Mouse (Mus musculus) heart, embryonic 13.5 days (tissue): Measurements from ENCODE around the gene Diaph3. TPM values are rescaled to one million over a fixed set of nuclear protein-coding genes. Genes with fewer than 3 reads are reported as not detected.

Source experiments
- ATAC-seq: fragments of 200-750 bp; cut with Nextera tagmentation; 2 replicates; pipeline ENCODE4 v1.8.0; 2017; ENCODE audit warnings: moderate TSS enrichment; ENCODE audit not compliant: insufficient number of reproducible peaks, low FRiP score, low TSS enrichment; ENCODE audit errors: extremely low read depth
- H3K27ac ChIP-seq: fragments of 300-500 bp; sonication (generic); replicated peaks from 2 replicates; pipeline ENCODE4 v1.5.1; 2015; ENCODE audit warnings: moderate library complexity, mild to moderate bottlenecking, inconsistent platforms
- H3K27me3 ChIP-seq: fragments of 300-500 bp; sonication (generic); replicated peaks from 2 replicates; pipeline ENCODE4 v1.6.1; 2015; ENCODE audit warnings: mild to moderate bottlenecking, inconsistent platforms
- H3K36me3 ChIP-seq: fragments of 300-500 bp; sonication (generic); 2 replicates; pipeline ENCODE4 v1.6.1; 2015; ENCODE audit warnings: mild to moderate bottlenecking, inconsistent platforms
- H3K4me1 ChIP-seq: fragments of 300-500 bp; sonication (generic); 2 replicates; pipeline ENCODE4 v1.6.1; 2015; ENCODE audit warnings: inconsistent platforms
- H3K4me2 ChIP-seq: fragments of 300-500 bp; sonication (generic); 2 replicates; pipeline ENCODE4 v1.6.1; 2015; ENCODE audit warnings: inconsistent platforms, mild to moderate bottlenecking, moderate library complexity
- H3K4me3 ChIP-seq: fragments of 300-500 bp; sonication (generic); 2 replicates; pipeline ENCODE4 v1.5.1; 2015; ENCODE audit warnings: moderate library complexity, mild to moderate bottlenecking, inconsistent platforms
- H3K9ac ChIP-seq: fragments of 300-500 bp; sonication (generic); 2 replicates; pipeline ENCODE4 v1.6.1; 2015; ENCODE audit warnings: inconsistent platforms, mild to moderate bottlenecking, moderate library complexity
- H3K9me3 ChIP-seq: fragments of 300-500 bp; sonication (generic); 2 replicates; pipeline ENCODE4 v1.6.1; 2016; ENCODE audit warnings: inconsistent platforms
- WGBS: fragments of 180-500 bp; shearing (Covaris S2); methylation state at CpG from one replicate; pipeline ENCODE4 v1.1.7; 2015; ENCODE audit warnings: mixed read lengths; 5-methylcytosine and 5-hydroxymethylcytosine counted together
- microRNA-seq: library from miRNA; unstranded; fragments of <30 nt; microRNA quantifications from one replicate; pipeline ENCODE4, GENCODE M21; 2016
- polyA plus RNA-seq: library from polyadenylated mRNA; unstranded; fragments of >200 nt; fragmentation: Nextera tagmentation; extraction: Ambion mirVana; gene quantifications from 2 replicates; pipeline ENCODE4 v1.2.1, GENCODE M21; 2015

Diaph3 gene
- polyA plus RNA-seq, 1 experiment from 2014 or later: 11.2 TPM

GRCm38 (mm10) chr14:86641839-86642238 lies 499.2 kb downstream of the Diaph3 start:
- no peak for ATAC-seq
- no peak overlapping the region for H3K27ac ChIP-seq
- 91% methylated on average over 3 of the region's 3 CpGs for WGBS
- no peak overlapping the region for H3K9ac ChIP-seq
- no peaks in the 10 kb centered on the region for H3K9me3 ChIP-seq
- 0 out of 2 replicates have a peak, but pooled peaks cover 4% of the 10 kb centered on the region for H3K4me1 ChIP-seq
- H3K27me3 ChIP-seq: no peaks in the 10 kb centered on the region
- H3K36me3 ChIP-seq: no peaks in the 10 kb centered on the region
- no peak overlapping the region for H3K4me2 ChIP-seq
- H3K4me3 ChIP-seq: no peak overlapping the region

GRCm38 (mm10) chr14:86640086-86640485 lies 500.9 kb downstream of the Diaph3 start:
- WGBS: 67% methylated on average over 5 of the region's 5 CpGs
- no peak overlapping the region for H3K4me3 ChIP-seq
- no peak overlapping the region for H3K27ac ChIP-seq
- no peak overlapping the region for H3K9ac ChIP-seq
- H3K9me3 ChIP-seq: no peaks in the 10 kb centered on the region
- ATAC-seq: no peak
- H3K4me1 ChIP-seq: 0 out of 2 replicates have a peak, but pooled peaks cover 4% of the 10 kb centered on the region
- no peaks in the 10 kb centered on the region for H3K27me3 ChIP-seq
- no peak overlapping the region for H3K4me2 ChIP-seq
- no peaks in the 10 kb centered on the region for H3K36me3 ChIP-seq

- Histone ChIP-seq H3K4me3 (no peak overlapping the region), H3K27ac (no peak overlapping the region), H3K36me3 (no peaks in the 10 kb centered on the region), H3K9ac (no peak overlapping the region), H3K4me2 (no peak overlapping the region), H3K9me3 (no peaks in the 10 kb centered on the region), H3K27me3 (no peaks in the 10 kb centered on the region), H3K4me1 (0 out of 2 replicates have a peak, but pooled peaks cover 4% of the 10 kb centered on the region)
- 20% methylated on average over 6 of the region's 6 CpGs for WGBS
- ATAC-seq: no peak
Measured at GRCm38 (mm10) chr14:86635594-86636140, 505.4 kb downstream of the Diaph3 start.

- 0 out of 2 replicates have a peak, but pooled peaks cover 4% of the 10 kb centered on the region for H3K4me1 ChIP-seq
- no peak for ATAC-seq
- WGBS: 71% methylated on average over 2 of the region's 2 CpGs
- no peak overlapping the region for H3K4me2 ChIP-seq
- H3K36me3 ChIP-seq: no peaks in the 10 kb centered on the region
- H3K9ac ChIP-seq: no peak overlapping the region
- H3K9me3 ChIP-seq: no peaks in the 10 kb centered on the region
- H3K27me3 ChIP-seq: no peaks in the 10 kb centered on the region
- no peak overlapping the region for H3K27ac ChIP-seq
- H3K4me3 ChIP-seq: no peak overlapping the region
Measured at GRCm38 (mm10) chr14:86635052-86635451, 506.0 kb downstream of the Diaph3 start.

GRCm38 (mm10) chr14:86633799-86634198 lies 507.2 kb downstream of the Diaph3 start:
- no peak for ATAC-seq
- Histone ChIP-seq H3K36me3 (no peaks in the 10 kb centered on the region), H3K4me1 (0 out of 2 replicates have a peak, but pooled peaks cover 2% of the 10 kb centered on the region), H3K27ac (no peak overlapping the region), H3K9ac (no peak overlapping the region), H3K27me3 (no peaks in the 10 kb centered on the region), H3K9me3 (no peaks in the 10 kb centered on the region), H3K4me3 (no peak overlapping the region), H3K4me2 (no peak overlapping the region)
- WGBS: 54% methylated on average over 5 of the region's 5 CpGs

GRCm38 (mm10) chr14:86624816-86625425 lies 516.1 kb downstream of the Diaph3 start:
- no peak overlapping the region for H3K4me3 ChIP-seq
- no peaks in the 10 kb centered on the region for H3K9me3 ChIP-seq
- no peaks in the 10 kb centered on the region for H3K36me3 ChIP-seq
- 65% methylated on average over 5 of the region's 5 CpGs for WGBS
- no peak overlapping the region for H3K9ac ChIP-seq
- no peak overlapping the region for H3K4me2 ChIP-seq
- no peaks in the 10 kb centered on the region for H3K27me3 ChIP-seq
- H3K4me1 ChIP-seq: no peaks in the 10 kb centered on the region
- no peak for ATAC-seq
- no peak overlapping the region for H3K27ac ChIP-seq

- Histone ChIP-seq H3K9me3 (no peaks in the 10 kb centered on the region), H3K4me2 (no peak overlapping the region), H3K36me3 (no peaks in the 10 kb centered on the region), H3K27me3 (no peaks in the 10 kb centered on the region), H3K9ac (no peak overlapping the region), H3K27ac (no peak overlapping the region), H3K4me3 (no peak overlapping the region), H3K4me1 (no peaks in the 10 kb centered on the region)
- ATAC-seq: no peak
- WGBS: 39% methylated on average over 5 of the region's 5 CpGs
Measured at GRCm38 (mm10) chr14:86619637-86620036, 521.4 kb downstream of the Diaph3 start.

Small RNA genes within 50 kb of the gene (microRNA-seq; reads per million reads assigned to microRNA genes)
- not detected for gene Gm23438
